ENCODE assay signal across 23 mouse cellular contexts in the genomic region with DNA sequence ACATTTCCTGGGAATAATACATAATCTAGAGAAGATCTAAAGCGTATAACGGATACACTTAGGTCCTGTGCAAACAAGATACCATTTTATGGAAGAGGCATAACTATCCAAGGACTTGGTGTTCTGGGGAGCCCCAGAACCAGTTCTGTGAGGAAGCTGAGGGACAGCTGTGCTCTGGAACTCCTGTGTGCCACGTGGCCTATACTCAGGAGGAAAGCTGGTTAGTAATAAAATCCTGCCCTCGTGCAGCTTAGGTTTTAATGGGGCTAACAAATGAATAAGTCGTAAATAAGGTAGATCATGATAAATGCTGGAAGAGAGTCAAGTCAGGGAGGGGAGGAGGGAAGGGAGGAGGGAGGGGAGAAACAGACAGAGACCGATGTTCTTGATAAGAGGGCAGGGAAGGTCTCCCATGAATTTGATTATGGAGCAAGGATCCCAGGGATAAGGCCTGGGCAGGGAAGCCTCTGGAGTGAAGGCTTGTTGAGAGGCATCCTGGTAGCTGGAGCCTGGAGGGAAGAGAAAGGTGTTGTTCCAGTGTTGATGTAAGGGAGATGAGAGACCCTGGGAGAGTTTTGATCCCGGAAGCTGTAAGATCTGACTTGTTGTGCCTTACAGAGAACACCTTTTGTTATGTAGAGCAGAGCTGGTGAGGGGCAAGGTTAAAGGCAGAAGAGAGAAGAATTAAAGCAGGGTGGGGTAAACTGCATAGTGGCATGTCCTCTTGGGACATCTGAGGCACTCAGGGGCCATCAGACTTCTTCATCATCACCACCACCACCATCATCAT. TPM values are rescaled to one million over a fixed set of nuclear protein-coding genes. Genes with fewer than 3 reads are reported as not detected.
DNase-seq lines count a peak whose midpoint lies in the region; TF ChIP-seq lines count a peak whose summit lies in the region.
"Had no signal": no experiment of that assay in that cellular context is flagged by ENCODE, and none has a peak within 500 bp of the region (broad histone marks: within the 10 kb centered on the region; RNA-seq: fewer than 3 reads in every experiment).

No protein-coding gene starts in this region.

- no peak for TF ChIP-seq CTCF in layer of hippocampus, adult 2 months (conservative IDR thresholded peaks at IDR 0.05)
- TF ChIP-seq CTCF in ES-Bruce4 (IDR thresholded peaks at IDR 0.05; ENCODE audit: low read depth, low read length), result no peak

- H3K9me3 ChIP-seq in ES-Bruce4 (replicated peaks; ENCODE audit: control insufficient read depth, insufficient read depth, low read length, poor library complexity, severe bottlenecking) (no peaks in the 10 kb centered on the region), ES-E14 (ENCODE audit: control insufficient read depth, insufficient read depth, low read depth, low read length) (no peaks in the 10 kb centered on the region)
- H3K9me3 ChIP-seq: embryonic facial prominence, embryonic 10.5 days; embryonic facial prominence, embryonic 12.5 days; forebrain, embryonic 13.5 days; forebrain, embryonic 15.5 days had no signal

- peaks cover 7% of the 10 kb centered on the region for H3K4me1 ChIP-seq in ES-Bruce4 (ENCODE audit: control insufficient read depth, insufficient read depth, low read length)
- H3K4me1 ChIP-seq in ES-E14 (ENCODE audit: control insufficient read depth in 2 of 2, insufficient read depth in 2 of 2, low read length in 2 of 2, poor library complexity in 1 of 2), result peaks cover 6 to 16% of the 10 kb centered on the region in 2 experiments; a peak in 3 of 4 replicates

- H3K9ac ChIP-seq in ES-Bruce4 (ENCODE audit: low read depth, poor library complexity, severe bottlenecking) (no peak overlapping the region), ES-E14 (ENCODE audit: insufficient read depth, low read depth, low read length, poor library complexity, severe bottlenecking) (no peak overlapping the region)
- H3K9ac ChIP-seq: embryonic facial prominence, embryonic 12.5 days; forebrain, embryonic 13.5 days; forebrain, embryonic 15.5 days; forebrain, postnatal 0 days had no signal

- no peaks in the 10 kb centered on the region for H3K36me3 ChIP-seq in ES-Bruce4 (ENCODE audit: control insufficient read depth, insufficient read depth, low read length, poor library complexity, severe bottlenecking)
- no peaks in the 10 kb centered on the region; the same call in 1 of the 2 replicates for H3K36me3 ChIP-seq in ES-E14 (ENCODE audit: control insufficient read depth, insufficient read depth, low read length, poor library complexity, severe bottlenecking)
- H3K36me3 ChIP-seq: embryonic facial prominence, embryonic 10.5 days; embryonic facial prominence, embryonic 12.5 days; forebrain, embryonic 15.5 days had no signal

- TF ChIP-seq POLR2A in ES-Bruce4 (IDR thresholded peaks at IDR 0.05; ENCODE audit: insufficient read depth, low read length), result no peak

- H3K4me3 ChIP-seq in layer of hippocampus, adult 2 months, result no peak overlapping the region
- H3K4me3 ChIP-seq in ES-Bruce4 (ENCODE audit: low read depth, low read length) (no peak overlapping the region), ES-E14 (ENCODE audit: insufficient read depth in 1 of 2, low read depth in 1 of 2, low read length in 2 of 2, poor library complexity in 1 of 2, severe bottlenecking in 1 of 2) (no peak overlapping the region)
- H3K4me3 ChIP-seq: embryonic facial prominence, embryonic 10.5 days; embryonic facial prominence, embryonic 12.5 days; forebrain, embryonic 13.5 days; forebrain, embryonic 15.5 days had no signal

- in situ Hi-C loops in ES-E14 (cut with MboI; ENCODE audit: low sequenced_read_pairs in 2 of 2, unreplicated experiment in 2 of 2), result no loop called here

- DNase-seq in layer of hippocampus, adult 2 months (ENCODE audit: low spot score in 2 of 2), result no peak
- no peak for DNase-seq in layer of hippocampus, adult 8-10 months (ENCODE audit: low spot score in 2 of 2)
- DNase-seq in ES-E14 (ENCODE audit: low read depth, low spot score) (peak; percentile 41), R1 (ENCODE audit: low read depth, low spot score) (peak; percentile 86)
- DNase-seq in urinary bladder, adult 2 months (ENCODE audit: low spot score), result no peak
- no peak for DNase-seq in testis, postnatal 14 days (ENCODE audit: low spot score)
- DNase-seq in spleen, postnatal 10 days (ENCODE audit: low spot score in 2 of 2), result no peak
- DNase-seq: adrenal gland, adult 8-10 months; adrenal gland, postnatal 14 days; adrenal gland, postnatal 36 days; B cell, adult 2 months; cerebellum, adult 11-12 months; cerebellum, adult 2 months; cerebellum, adult 9-10 months; cerebellum, postnatal 10 days; forebrain, postnatal 0 days had no signal

- TF ChIP-seq EP300 in ES-Bruce4 (IDR thresholded peaks at IDR 0.05; ENCODE audit: insufficient read depth, low read depth, low read length), result 0 out of 2 replicates have a peak, but pooled peaks have one; percentile 44

- H3K27ac ChIP-seq in layer of hippocampus, adult 2 months, result peak overlapping the region; percentile 48; the same call in 1 of the 2 replicates
- H3K27ac ChIP-seq in ES-Bruce4 (ENCODE audit: insufficient read depth, low read length) (peak overlapping the region; percentile 65), ES-E14 (ENCODE audit: insufficient read depth, low read depth, low read length, poor library complexity, severe bottlenecking) (no peak overlapping the region)
- H3K27ac ChIP-seq: embryonic facial prominence, embryonic 10.5 days; embryonic facial prominence, embryonic 12.5 days; forebrain, embryonic 13.5 days; forebrain, embryonic 15.5 days had no signal

- no peaks in the 10 kb centered on the region for H3K27me3 ChIP-seq in ES-Bruce4 (ENCODE audit: control insufficient read depth, insufficient read depth, low read length, poor library complexity, severe bottlenecking)
- H3K27me3 ChIP-seq: CH12.LX; embryonic facial prominence, embryonic 12.5 days; forebrain, embryonic 13.5 days; forebrain, embryonic 15.5 days; Patski had no signal

TF ChIP-seq in ES-E14, 5 proteins besides CTCF, POLR2A, EP300 and RAD21:
- TF ChIP-seq CHD2 (IDR thresholded peaks at IDR 0.05; ENCODE audit: low read depth, low read length), result no peak
- TF ChIP-seq ZNF384 (IDR thresholded peaks at IDR 0.05; ENCODE audit: low read depth, low read length), result no peak
- TF ChIP-seq MAFK (IDR thresholded peaks at IDR 0.05; ENCODE audit: insufficient read depth, low read depth, low read length), result no peak
- no peak for TF ChIP-seq ZC3H11A (IDR thresholded peaks at IDR 0.05; ENCODE audit: borderline replicate concordance, low read depth, low read length)
- no peak for TF ChIP-seq HCFC1 (IDR thresholded peaks at IDR 0.05; ENCODE audit: borderline replicate concordance, insufficient read depth, low read length)
TF ChIP-seq in ES-E14: peak in this region for 0.

RNA-seq across cellular contexts. Expression of a gene that starts 34.1 kb away (rescaled TPM):
- total RNA-seq in layer of hippocampus, adult 2 months (2021), result 100 to 1,000 TPM; 199 to 202 TPM
- total RNA-seq in layer of hippocampus, adult 8-10 months (2022), result 100 to 1,000 TPM; 171 to 214 (median 184) TPM
- 22.2 and 24.3 TPM in 2 replicates for polyA plus RNA-seq in ES-Bruce4 (2011; ENCODE audit: insufficient read depth, insufficient read length, low read depth, missing spikeins)
- 12.7 and 23.4 TPM in 2 replicates for total RNA-seq in ES-E14 (2012; rRNA removed)
- polyA plus RNA-seq in urinary bladder, adult 2 months (2012; rRNA removed), result 67.1 and 73.3 TPM in 2 replicates

Comparison
In these comparisons a context has a peak if more than half of its experiments do, and no peak if none do; other contexts are left out.
1. DNase-seq: peak in ES-E14 (single experiment) and R1 (single experiment); none in layer of hippocampus, adult 2 months (0 of 2), layer of hippocampus, adult 8-10 months (0 of 2), urinary bladder, adult 2 months (single experiment), testis, postnatal 14 days (single experiment) and spleen, postnatal 10 days (0 of 2).